Mouse (Mus musculus) forebrain, embryonic 14.5 days (tissue): Measurements from ENCODE around the gene Oosp1. TPM values are rescaled to one million over a fixed set of nuclear protein-coding genes. Genes with fewer than 3 reads are reported as not detected.

Experiments used
- polyA plus RNA-seq: library from polyadenylated mRNA; unstranded; fragments of >200 nt; fragmentation: Nextera tagmentation; extraction: Ambion mirVana; gene quantifications from 2 replicates; pipeline ENCODE4 v1.2.1, GENCODE M21; 2014

Oosp1 gene
- polyA plus RNA-seq, 1 experiment from 2014 or later = not detected

Other genes with a start within 250 kb of the Oosp1 start
- not detected in 2 replicates for gene Ms4a4b, start 247.6 kb downstream of the Oosp1 start, polyA plus RNA-seq
- 1.6 and 2.3 TPM in 2 replicates for gene Ms4a6c, start 221.8 kb downstream of the Oosp1 start, polyA plus RNA-seq
- not detected in 2 replicates for gene Gm8369, start 205.2 kb downstream of the Oosp1 start, polyA plus RNA-seq
- 2.8 and 3.1 TPM in 2 replicates for gene Ms4a6b, start 174.6 kb downstream of the Oosp1 start, polyA plus RNA-seq
- gene Ms4a4d, start 154.3 kb downstream of the Oosp1 start, polyA plus RNA-seq = not detected in 2 replicates
- gene Ms4a6d, start 86.3 kb downstream of the Oosp1 start, polyA plus RNA-seq = 2.7 and 2.8 TPM in 2 replicates
- not detected in 2 replicates for gene Ms4a2, start 67.4 kb downstream of the Oosp1 start, polyA plus RNA-seq
- not detected in 2 replicates for gene Ms4a3, start 50.3 kb downstream of the Oosp1 start, polyA plus RNA-seq
- gene Oosp2, start 30.6 kb downstream of the Oosp1 start, polyA plus RNA-seq = not detected in 2 replicates
- gene Oosp3, start 5.9 kb upstream of the Oosp1 start, polyA plus RNA-seq = not detected in 2 replicates
- not detected in 2 replicates for gene Gif, start 56.4 kb upstream of the Oosp1 start, polyA plus RNA-seq
- 48.6 and 52.0 TPM in 2 replicates for gene Mrpl16, start 79.2 kb upstream of the Oosp1 start, polyA plus RNA-seq
- gene Stx3, start 128.3 kb upstream of the Oosp1 start, polyA plus RNA-seq = 11.8 and 14.5 TPM in 2 replicates
- gene Olfr1417, start 148.1 kb upstream of the Oosp1 start, polyA plus RNA-seq = not detected in 2 replicates
- not detected in 2 replicates for gene Olfr1418, start 169.9 kb upstream of the Oosp1 start, polyA plus RNA-seq
- not detected in 2 replicates for gene Olfr1419, start 184.0 kb upstream of the Oosp1 start, polyA plus RNA-seq
- gene Olfr1420, start 195.4 kb upstream of the Oosp1 start, polyA plus RNA-seq = not detected in 2 replicates
- 16.1 and 21.2 TPM in 2 replicates for gene Patl1, start 221.2 kb upstream of the Oosp1 start, polyA plus RNA-seq